Mouse (Mus musculus) hindbrain, postnatal 0 days (tissue): ENCODE results near the gene Perm1. TPM values are rescaled to one million over a fixed set of nuclear protein-coding genes. Genes with fewer than 3 reads are reported as not detected.

ENCODE experiments used
- ATAC-seq: fragments of 200-750 bp; cut with Nextera tagmentation; 2 replicates; pipeline ENCODE4 v1.8.0; 2017; ENCODE audit warnings: mild to moderate bottlenecking, moderate TSS enrichment, moderate library complexity
- DNase-seq: peaks from one replicate; pipeline ENCODE4 v3.0.0-alpha.2; 2015; ENCODE audit warnings: low spot score
- H3K27ac ChIP-seq: fragments of 300-500 bp; sonication (generic); 2 replicates; pipeline ENCODE4 v1.5.1; 2014; ENCODE audit warnings: mild to moderate bottlenecking
- H3K27me3 ChIP-seq: fragments of 300-500 bp; sonication (generic); 2 replicates; pipeline ENCODE4 v1.6.1; 2014; ENCODE audit warnings: low read length, mixed read lengths; ENCODE audit not compliant: insufficient read depth
- H3K36me3 ChIP-seq: fragments of 300-500 bp; sonication (generic); 2 replicates; pipeline ENCODE4 v1.6.1; 2014; ENCODE audit warnings: low read length, mixed read lengths; ENCODE audit not compliant: insufficient read depth
- H3K4me1 ChIP-seq: fragments of 300-500 bp; sonication (generic); 2 replicates; pipeline ENCODE4 v1.6.1; 2014; ENCODE audit warnings: antibody characterized with exemption, low read length, mixed read lengths; ENCODE audit not compliant: insufficient read depth
- H3K4me2 ChIP-seq: fragments of 300-500 bp; sonication (generic); 2 replicates; pipeline ENCODE4 v1.6.1; 2014; ENCODE audit warnings: low read depth, mild to moderate bottlenecking, low read length, moderate library complexity, mixed read lengths
- H3K4me3 ChIP-seq: fragments of 300-500 bp; sonication (generic); 2 replicates; pipeline ENCODE4 v1.5.1; 2014; ENCODE audit warnings: low read length
- H3K9ac ChIP-seq: fragments of 300-500 bp; sonication (generic); replicated peaks from 2 replicates; pipeline ENCODE4 v1.6.1; 2014; ENCODE audit warnings: mild to moderate bottlenecking, low read length, moderate library complexity, mixed read lengths
- H3K9me3 ChIP-seq: fragments of 300-500 bp; sonication (generic); 2 replicates; pipeline ENCODE4 v1.6.1; 2016; ENCODE audit warnings: low read length, mixed read lengths
- CTCF ChIP-seq: IDR thresholded peaks from 2 replicates; pipeline ENCODE4 v1.5.1; 2016; ENCODE audit warnings: antibody characterized with exemption, control low read depth, low read depth
- WGBS: fragments of 180-500 bp; shearing (Covaris S2); extraction: QIAGEN DNeasy Blood & Tissue Kit; methylation state at CpG from one replicate; pipeline ENCODE4 v1.1.7; 2014; 5-methylcytosine and 5-hydroxymethylcytosine counted together
- polyA plus RNA-seq: library from polyadenylated mRNA; unstranded; fragments of >200 nt; fragmentation: Nextera tagmentation; extraction: Ambion mirVana; gene quantifications from 2 replicates; pipeline ENCODE4 v1.2.1, GENCODE M21; 2015
- total RNA-seq: library from RNA; depleted of rRNA; stranded (reverse); fragments of >200 nt; gene quantifications from 2 replicates; pipeline ENCODE4 v1.2.3, GENCODE M21; 2014

Perm1 gene
- total and polyA plus RNA-seq, 2 experiments from 2014 or later = 1.2 to 1.6 TPM

- Histone ChIP-seq H3K4me1 (peaks cover 40% of the 10 kb centered on the region), H3K27ac (peak overlapping the region; percentile 46), H3K27me3 (no peaks in the 10 kb centered on the region), H3K9ac (0 out of 2 replicates have a peak overlapping the region, but pooled peaks have one; percentile 14), H3K36me3 (0 out of 2 replicates have a peak, but pooled peaks cover 5% of the 10 kb centered on the region), H3K4me3 (no peak overlapping the region), H3K9me3 (no peaks in the 10 kb centered on the region), H3K4me2 (no peak overlapping the region)
- WGBS = 46% methylated on average over 8 of the region's 8 CpGs
- DNase-seq (peak; percentile 69), ATAC-seq (peak; percentile 15; the same call in 1 of the 2 replicates)
- no peak for TF ChIP-seq CTCF
Measured at GRCm38 (mm10) chr4:156192421-156193199, 23.1 kb upstream of the Perm1 start.

DNA sequence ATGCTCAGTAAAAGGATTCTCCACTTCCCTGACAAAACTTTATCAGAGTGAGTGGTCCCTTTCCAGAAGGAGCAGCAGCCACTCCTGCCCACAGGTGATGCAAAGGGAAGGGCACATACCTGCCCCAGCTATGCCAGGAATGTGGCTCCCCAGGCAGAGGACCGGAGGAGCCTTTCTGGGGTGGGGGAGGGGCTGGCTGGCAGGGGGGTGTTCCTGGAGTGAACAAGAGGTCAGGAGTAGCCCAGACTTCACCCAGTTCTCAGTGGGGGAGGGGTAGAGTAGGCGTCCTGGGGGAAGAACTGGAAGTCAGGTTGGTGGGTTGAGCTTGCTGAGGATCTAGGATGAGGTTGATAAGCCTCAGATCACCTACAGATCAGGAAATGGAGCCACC, 22.5 kb upstream of the Perm1 start:
- Histone ChIP-seq H3K27me3 (no peaks in the 10 kb centered on the region), H3K36me3 (0 out of 2 replicates have a peak, but pooled peaks cover 5% of the 10 kb centered on the region), H3K27ac (peak overlapping the region; percentile 15; the same call in 1 of the 2 replicates), H3K9me3 (no peaks in the 10 kb centered on the region), H3K4me3 (no peak overlapping the region), H3K4me1 (peaks cover 40% of the 10 kb centered on the region), H3K4me2 (no peak overlapping the region), H3K9ac (no peak overlapping the region)
- no peak for TF ChIP-seq CTCF
- ATAC-seq = no peak
- 30% methylated on average over 2 of the region's 2 CpGs for WGBS
- no peak for DNase-seq

DNA sequence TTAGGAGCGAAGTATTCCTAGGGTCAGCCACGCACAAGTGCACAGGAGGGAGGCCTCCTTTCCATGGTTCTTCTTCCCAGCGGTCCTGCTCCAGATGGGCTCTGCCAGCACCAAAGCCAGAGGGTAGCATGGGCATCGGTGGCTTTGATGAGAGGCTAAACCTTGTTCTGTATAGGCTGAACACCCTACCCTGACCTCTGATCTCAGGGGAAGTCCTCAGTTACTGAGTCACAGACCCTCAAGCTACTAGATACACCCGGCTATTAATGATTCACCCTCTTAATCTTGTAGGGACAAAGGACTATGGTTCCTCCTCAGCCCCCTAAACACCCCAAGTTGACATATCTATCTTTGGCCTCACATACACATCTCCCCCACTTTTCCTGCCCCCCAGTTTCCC, 21.8 kb upstream of the Perm1 start:
- Histone ChIP-seq H3K9ac (no peak overlapping the region), H3K4me2 (no peak overlapping the region)

DNA sequence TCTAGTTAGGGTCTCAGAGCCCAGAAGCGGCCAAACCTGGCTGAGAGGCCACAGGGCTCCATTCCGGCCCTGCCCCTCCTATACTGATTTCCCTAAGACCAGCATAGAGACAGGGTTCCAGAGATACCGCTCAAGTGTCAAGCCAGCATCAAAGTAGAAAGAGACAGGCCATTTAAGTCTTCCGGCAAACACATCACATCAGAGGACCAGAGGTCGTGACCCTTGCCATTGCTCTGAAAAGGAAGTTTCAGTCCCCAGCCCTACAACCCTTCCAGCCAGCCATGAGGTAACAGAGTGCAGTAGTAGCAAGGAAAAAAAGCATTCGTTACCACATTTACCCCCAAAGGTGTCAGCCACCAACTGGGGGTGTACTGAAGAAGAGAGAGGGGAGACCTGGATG, 21.3 kb upstream of the Perm1 start:
- DNase-seq (no peak), ATAC-seq (no peak)
- Histone ChIP-seq H3K4me3 (no peak overlapping the region), H3K36me3 (0 out of 2 replicates have a peak, but pooled peaks cover 5% of the 10 kb centered on the region), H3K9me3 (no peaks in the 10 kb centered on the region), H3K4me1 (peaks cover 31% of the 10 kb centered on the region), H3K4me2 (no peak overlapping the region), H3K9ac (no peak overlapping the region), H3K27me3 (no peaks in the 10 kb centered on the region), H3K27ac (no peak overlapping the region)
- no peak for TF ChIP-seq CTCF
- WGBS = 39% methylated on average over 6 of the region's 6 CpGs

More for the DNA sequence above, 21.8 kb upstream of the Perm1 start:
- ATAC-seq (no peak), DNase-seq (no peak)
- no peak for TF ChIP-seq CTCF
- H3K4me1 ChIP-seq = peaks cover 36% of the 10 kb centered on the region
- H3K9me3 ChIP-seq = no peaks in the 10 kb centered on the region
- H3K27ac ChIP-seq = no peak overlapping the region
- 55% methylated on average over 5 of the region's 5 CpGs for WGBS
- no peaks in the 10 kb centered on the region for H3K27me3 ChIP-seq
- 0 out of 2 replicates have a peak, but pooled peaks cover 5% of the 10 kb centered on the region for H3K36me3 ChIP-seq
- no peak overlapping the region for H3K4me3 ChIP-seq

DNA sequence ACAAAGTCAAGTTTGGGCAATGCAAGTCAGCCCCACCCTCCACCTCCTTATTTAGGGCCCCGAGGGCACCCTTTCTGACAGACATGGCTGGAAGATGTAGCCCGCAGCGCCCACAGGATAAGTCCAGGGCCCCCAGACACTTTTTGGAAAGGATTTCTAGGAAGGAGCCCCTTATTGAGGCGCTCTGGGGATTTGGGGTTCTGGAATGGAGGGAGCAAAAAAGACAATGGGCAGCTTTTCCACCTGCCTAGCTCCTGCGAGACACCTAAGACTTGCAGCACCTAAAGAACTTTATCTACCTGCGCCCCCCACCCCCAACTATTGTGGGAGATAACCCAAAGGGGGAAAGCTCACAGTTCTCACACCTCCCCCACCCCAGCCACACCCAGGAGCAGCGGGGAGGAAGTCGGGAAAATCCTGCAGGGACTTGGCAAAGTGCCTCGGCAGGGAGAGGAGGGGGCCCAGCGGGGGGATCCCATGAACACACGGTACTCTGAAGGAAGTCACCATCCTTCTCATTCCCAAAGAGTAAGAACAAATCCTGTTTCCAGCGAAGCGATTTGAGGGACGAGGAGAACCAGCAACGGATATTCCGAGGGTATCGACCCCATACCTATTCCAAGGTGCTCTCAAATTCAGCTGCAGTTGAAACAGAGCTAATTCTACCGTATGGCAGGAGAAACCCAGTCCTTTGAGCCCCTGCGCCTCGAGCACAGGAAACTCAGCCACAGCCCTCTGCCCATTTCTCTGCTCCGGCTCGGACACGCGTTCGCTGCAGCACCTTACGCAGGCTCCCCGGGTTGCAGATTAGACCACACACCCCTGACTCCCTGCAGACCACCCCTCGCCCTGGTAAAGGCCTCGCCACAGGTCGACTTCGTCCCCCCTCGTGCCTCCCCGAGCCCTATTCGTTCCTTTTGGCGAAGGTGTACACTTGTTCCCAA, 19.5 kb upstream of the Perm1 start:
- Histone ChIP-seq H3K4me1 (peaks cover 28% of the 10 kb centered on the region), H3K9ac (peak overlapping the region; percentile 85), H3K4me3 (peak overlapping the region; percentile 86), H3K27ac (peak overlapping the region; percentile 76), H3K4me2 (peak overlapping the region; percentile 97), H3K36me3 (no peaks in the 10 kb centered on the region), H3K27me3 (no peaks in the 10 kb centered on the region), H3K9me3 (no peaks in the 10 kb centered on the region)
- WGBS = 4% methylated on average over 35 of the region's 35 CpGs
- ATAC-seq (no peak), DNase-seq (peak; percentile 69)
- no peak for TF ChIP-seq CTCF

- Histone ChIP-seq H3K27me3 (no peaks in the 10 kb centered on the region), H3K4me3 (peak within 1 kb of the TSS; percentile 86), H3K9me3 (no peaks in the 10 kb centered on the region), H3K27ac (peak within 1 kb of the TSS; percentile 88), H3K9ac (peak within 1 kb of the TSS; percentile 85), H3K4me2 (peak within 1 kb of the TSS; percentile 97), H3K4me1 (peaks cover 24% of the 10 kb centered on the region), H3K36me3 (no peaks in the 10 kb centered on the region)
- ATAC-seq (peak; percentile 89), DNase-seq (no peak)
- no peak for TF ChIP-seq CTCF
- under 1% methylated on average over 38 of the region's 88 CpGs for WGBS
Measured at GRCm38 (mm10) chr4:156197131-156197828, 18.4 kb upstream of the Perm1 start, which contains the start of gene Agrn. TSS of gene Agrn (minus strand) at chr4:156197488.
